Mouse (Mus musculus) limb, embryonic 13.5 days (tissue): ENCODE data around the gene Lima1. TPM values are rescaled to one million over a fixed set of nuclear protein-coding genes. Genes with fewer than 3 reads are reported as not detected.
"Not testable (repeated sequence)": the region's sequence is repeated elsewhere in the genome, so short reads cannot be mapped to it uniquely, and the experiment has no call there.

ENCODE experiments used
- ATAC-seq: fragments of 200-750 bp; cut with Nextera tagmentation; 2 replicates; pipeline ENCODE4 v1.8.0; 2017; ENCODE audit warnings: low read depth, moderate number of reproducible peaks, moderate TSS enrichment; ENCODE audit not compliant: low FRiP score
- H3K27ac ChIP-seq: fragments of 300-500 bp; sonication (generic); 2 replicates; pipeline ENCODE4 v1.5.1; 2015; ENCODE audit warnings: inconsistent platforms, mild to moderate bottlenecking, moderate library complexity
- H3K27me3 ChIP-seq: fragments of 300-500 bp; sonication (generic); 2 replicates; pipeline ENCODE4 v1.6.1; 2015; ENCODE audit warnings: mild to moderate bottlenecking, inconsistent platforms
- H3K36me3 ChIP-seq: fragments of 300-500 bp; sonication (generic); 2 replicates; pipeline ENCODE4 v1.6.1; 2015; ENCODE audit warnings: inconsistent platforms, mild to moderate bottlenecking, moderate library complexity
- H3K4me1 ChIP-seq: fragments of 300-500 bp; sonication (generic); 2 replicates; pipeline ENCODE4 v1.6.1; 2015; ENCODE audit warnings: inconsistent platforms
- H3K4me2 ChIP-seq: fragments of 300-500 bp; sonication (generic); replicated peaks from 2 replicates; pipeline ENCODE4 v1.6.1; 2015; ENCODE audit warnings: inconsistent platforms, mild to moderate bottlenecking, moderate library complexity
- H3K4me3 ChIP-seq: fragments of 300-500 bp; sonication (generic); 2 replicates; pipeline ENCODE4 v1.5.1; 2015; ENCODE audit warnings: moderate library complexity, mild to moderate bottlenecking, inconsistent platforms
- H3K9ac ChIP-seq: fragments of 300-500 bp; sonication (generic); 2 replicates; pipeline ENCODE4 v1.6.1; 2015; ENCODE audit warnings: mild to moderate bottlenecking, inconsistent platforms
- H3K9me3 ChIP-seq: fragments of 300-500 bp; sonication (generic); 2 replicates; pipeline ENCODE4 v1.6.1; 2016; ENCODE audit warnings: inconsistent platforms
- WGBS: fragments of 180-500 bp; shearing (Covaris S2); methylation state at CpG from one replicate; pipeline ENCODE4 v1.1.7; 2015; 5-methylcytosine and 5-hydroxymethylcytosine counted together
- polyA plus RNA-seq: library from polyadenylated mRNA; unstranded; fragments of >200 nt; fragmentation: Nextera tagmentation; extraction: Ambion mirVana; gene quantifications from 2 replicates; pipeline ENCODE4 v1.2.1, GENCODE M21; 2015

Gene Lima1
- polyA plus RNA-seq, result 88.8 and 101 TPM in 2 replicates

- Histone ChIP-seq H3K36me3 (no peaks in the 10 kb centered on the region), H3K4me2 (peak within 1 kb of the TSS; percentile 98), H3K27ac (no peak within 1 kb of the TSS), H3K27me3 (no peaks in the 10 kb centered on the region; the same call in 1 of the 2 replicates), H3K4me3 (peak within 1 kb of the TSS; percentile 69), H3K9me3 (no peaks in the 10 kb centered on the region), H3K4me1 (peaks cover 16% of the 10 kb centered on the region), H3K9ac (peak within 1 kb of the TSS; percentile 70)
- under 1% methylated on average over 35 of the region's 38 CpGs for WGBS
- ATAC-seq, result peak; percentile 96
Measured at GRCm38 (mm10) chr15:99875334-99875869, at the start of gene Lima1. Lima1 (minus strand) TSS chr15:99875456.

DNA sequence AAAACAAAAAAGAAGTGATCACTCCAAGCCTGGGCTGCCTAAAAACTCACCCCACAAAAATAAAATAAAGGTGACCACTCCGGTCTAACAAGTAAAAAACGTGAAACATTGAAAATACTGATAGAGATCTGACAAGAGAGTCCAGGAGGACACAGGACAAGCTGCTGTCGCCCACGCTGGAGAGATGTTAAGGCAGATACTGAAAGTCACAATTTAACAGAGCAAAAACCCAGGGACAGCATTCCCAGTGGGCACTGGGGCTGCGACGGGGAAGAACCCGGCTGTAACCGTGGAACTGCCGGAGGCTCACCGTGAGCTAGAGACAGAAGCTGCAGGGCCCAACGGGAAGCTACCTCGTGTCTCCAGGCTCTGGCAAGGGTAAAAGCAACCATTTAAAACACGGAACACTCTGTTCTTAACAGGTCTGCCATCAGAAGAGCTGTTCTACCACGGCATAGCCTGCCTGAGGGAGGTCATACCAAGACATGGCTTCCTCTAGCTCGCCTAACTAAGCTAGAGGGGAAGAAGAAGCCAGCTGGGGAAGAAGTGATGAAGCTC, 44.4 kb upstream of the Lima1 start:
- WGBS, result 81% methylated on average over 15 of the region's 15 CpGs
- no peak overlapping the region for H3K4me2 ChIP-seq
- H3K36me3 ChIP-seq, result no peaks in the 10 kb centered on the region
- ATAC-seq, result no peak
- H3K27me3 ChIP-seq, result no peaks in the 10 kb centered on the region
- H3K9me3 ChIP-seq, result no peaks in the 10 kb centered on the region
- H3K4me3 ChIP-seq, result no peak overlapping the region
- H3K4me1 ChIP-seq, result no peaks in the 10 kb centered on the region
- no peak overlapping the region for H3K27ac ChIP-seq
- H3K9ac ChIP-seq, result no peak overlapping the region

DNA sequence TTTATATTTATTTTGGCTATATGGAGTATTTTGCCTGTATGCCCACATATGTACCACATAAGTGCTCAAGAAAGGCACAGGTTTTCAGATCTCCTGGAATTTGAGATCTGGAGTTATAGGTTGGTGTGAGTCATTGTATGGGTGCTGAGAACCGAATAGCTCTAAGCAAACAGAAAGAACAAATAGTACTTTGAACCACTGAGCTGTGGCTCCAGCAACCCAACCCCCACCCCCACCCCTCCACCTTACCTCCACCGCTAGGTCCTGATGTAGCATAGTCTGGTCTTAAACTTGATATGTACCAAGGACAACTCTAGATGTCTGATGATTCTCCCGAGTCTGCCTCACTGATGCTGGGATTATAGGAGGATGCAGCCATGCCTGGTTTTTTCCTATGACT, 42.0 kb upstream of the Lima1 start:
- ATAC-seq, result no peak
- Histone ChIP-seq H3K27ac (no peak overlapping the region), H3K9me3 (no peaks in the 10 kb centered on the region), H3K36me3 (no peaks in the 10 kb centered on the region), H3K4me2 (no peak overlapping the region), H3K9ac (no peak overlapping the region), H3K27me3 (no peaks in the 10 kb centered on the region), H3K4me3 (no peak overlapping the region), H3K4me1 (no peaks in the 10 kb centered on the region)
- WGBS, result 87% methylated on average over 3 of the region's 3 CpGs

DNA sequence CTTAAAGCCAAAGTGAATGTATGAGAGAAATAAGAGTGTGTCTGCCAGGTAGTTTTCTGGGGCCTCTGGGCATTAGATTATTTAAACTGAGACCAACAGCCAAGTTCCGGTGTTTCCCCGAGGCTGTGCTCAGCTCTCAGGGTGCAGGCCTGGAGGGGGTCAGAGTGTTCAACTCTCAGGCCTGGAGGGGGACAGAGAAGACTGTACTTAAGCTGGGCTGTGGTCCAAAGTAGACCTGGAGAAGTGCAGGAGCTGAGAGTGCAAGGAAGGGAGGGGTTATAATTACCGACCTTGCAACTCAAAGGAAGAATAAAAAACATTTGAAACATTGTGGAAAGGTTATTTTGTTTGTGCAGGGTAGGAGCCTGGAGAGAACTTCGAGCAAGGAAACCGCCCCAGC, 39.4 kb upstream of the Lima1 start:
- Histone ChIP-seq H3K36me3 (no peaks in the 10 kb centered on the region), H3K27ac (no peak overlapping the region), H3K9ac (no peak overlapping the region), H3K27me3 (no peaks in the 10 kb centered on the region), H3K4me1 (no peaks in the 10 kb centered on the region), H3K4me3 (no peak overlapping the region), H3K4me2 (no peak overlapping the region), H3K9me3 (no peaks in the 10 kb centered on the region)
- no peak for ATAC-seq
- WGBS, result 75% methylated on average over 5 of the region's 5 CpGs

DNA sequence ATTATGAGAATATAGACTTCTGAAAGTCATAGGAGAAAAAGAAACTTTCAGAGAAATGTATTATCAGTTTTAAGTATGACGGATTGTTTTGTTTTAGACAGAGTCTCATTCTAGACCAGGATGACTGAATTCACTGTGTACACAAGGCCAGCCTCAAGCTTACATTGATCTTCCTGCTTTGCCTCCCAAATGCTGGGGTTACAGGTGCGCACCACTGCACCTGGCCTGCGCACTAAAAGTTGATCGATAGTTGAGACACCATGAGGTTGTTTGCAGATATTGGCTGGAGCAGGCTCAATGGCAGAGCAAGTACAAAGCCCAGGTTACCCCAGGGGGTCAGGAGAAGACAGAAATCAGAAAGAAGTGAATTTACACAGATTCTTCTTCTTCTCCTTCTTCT, 36.5 kb upstream of the Lima1 start:
- ATAC-seq, result no peak
- 96% methylated on average over 4 of the region's 4 CpGs for WGBS
- H3K4me2 ChIP-seq, result no peak overlapping the region

GRCm38 (mm10) chr15:99909339-99909996, 34.2 kb upstream of the Lima1 start:
- 40% methylated on average over 14 of the region's 14 CpGs for WGBS
- H3K27me3 ChIP-seq, H3K4me3 ChIP-seq, H3K9ac ChIP-seq, H3K4me1 ChIP-seq, H3K9me3 ChIP-seq, H3K27ac ChIP-seq, H3K4me2 ChIP-seq, ATAC-seq, H3K36me3 ChIP-seq: not testable (repeated sequence)

More for the DNA sequence above, 36.5 kb upstream of the Lima1 start:
- Histone ChIP-seq H3K9ac (no peak overlapping the region), H3K36me3 (no peaks in the 10 kb centered on the region), H3K4me3 (no peak overlapping the region), H3K9me3 (no peaks in the 10 kb centered on the region), H3K4me1 (no peaks in the 10 kb centered on the region), H3K27me3 (no peaks in the 10 kb centered on the region), H3K27ac (no peak overlapping the region)

- WGBS, result 90% methylated on average over 1 of the region's 1 CpGs
- ATAC-seq, result no peak
- H3K27me3 ChIP-seq, result no peaks in the 10 kb centered on the region
Measured at GRCm38 (mm10) chr15:99907514-99907913, 32.3 kb upstream of the Lima1 start.

GRCm38 (mm10) chr15:99907041-99907440, 31.8 kb upstream of the Lima1 start:
- 87% methylated on average over 4 of the region's 4 CpGs for WGBS
- Histone ChIP-seq H3K36me3 (no peaks in the 10 kb centered on the region), H3K27ac (no peak overlapping the region), H3K9ac (no peak overlapping the region), H3K4me3 (no peak overlapping the region), H3K27me3 (no peaks in the 10 kb centered on the region), H3K4me2 (no peak overlapping the region), H3K9me3 (no peaks in the 10 kb centered on the region), H3K4me1 (peaks cover 5% of the 10 kb centered on the region; the same call in 1 of the 2 replicates)
- ATAC-seq, result no peak

More at GRCm38 (mm10) chr15:99907514-99907913, 32.3 kb upstream of the Lima1 start:
- H3K4me3 ChIP-seq, result no peak overlapping the region
- no peak overlapping the region for H3K4me2 ChIP-seq
- H3K4me1 ChIP-seq, result peaks cover 5% of the 10 kb centered on the region; the same call in 1 of the 2 replicates
- no peak overlapping the region for H3K27ac ChIP-seq
- no peaks in the 10 kb centered on the region for H3K36me3 ChIP-seq
- no peak overlapping the region for H3K9ac ChIP-seq
- no peaks in the 10 kb centered on the region for H3K9me3 ChIP-seq

DNA sequence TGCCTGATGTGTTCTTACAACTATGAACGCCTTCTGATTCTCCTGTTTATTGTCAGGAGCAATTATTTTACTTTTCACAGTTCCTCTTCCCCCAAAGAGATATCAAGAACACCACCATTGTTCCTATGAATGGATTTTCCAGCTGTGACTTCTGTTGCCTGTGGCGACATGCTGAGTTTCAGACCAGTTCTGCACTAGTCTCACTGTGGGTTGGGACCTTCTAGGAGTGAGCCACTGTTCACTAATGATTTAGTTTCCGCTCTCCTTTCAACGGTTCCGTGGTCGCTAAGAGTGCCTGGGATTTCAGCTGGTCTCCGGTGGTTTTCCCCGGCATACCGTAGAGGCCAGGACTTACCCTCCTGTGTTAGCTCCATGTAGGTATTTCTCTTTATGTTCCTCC, 29.6 kb upstream of the Lima1 start:
- ATAC-seq, result no peak
- no peak overlapping the region for H3K27ac ChIP-seq
- H3K27me3 ChIP-seq, result no peaks in the 10 kb centered on the region
- no peaks in the 10 kb centered on the region for H3K9me3 ChIP-seq
- 77% methylated on average over 9 of the region's 9 CpGs for WGBS
- no peak overlapping the region for H3K4me3 ChIP-seq
- no peak overlapping the region for H3K4me2 ChIP-seq
- H3K4me1 ChIP-seq, result peaks cover 5% of the 10 kb centered on the region; the same call in 1 of the 2 replicates
- H3K9ac ChIP-seq, result no peak overlapping the region
- H3K36me3 ChIP-seq, result no peaks in the 10 kb centered on the region

- peaks cover 5% of the 10 kb centered on the region; the same call in 1 of the 2 replicates for H3K4me1 ChIP-seq
- H3K4me3 ChIP-seq, result no peak overlapping the region
- 1% methylated on average over 4 of the region's 4 CpGs for WGBS
- H3K36me3 ChIP-seq, result no peaks in the 10 kb centered on the region
- no peak overlapping the region for H3K9ac ChIP-seq
- no peaks in the 10 kb centered on the region for H3K9me3 ChIP-seq
- H3K27ac ChIP-seq, result no peak overlapping the region
- ATAC-seq, result peak; percentile 48; the same call in 1 of the 2 replicates
- no peak overlapping the region for H3K4me2 ChIP-seq
- H3K27me3 ChIP-seq, result no peaks in the 10 kb centered on the region
Measured at GRCm38 (mm10) chr15:99904333-99904732, 29.1 kb upstream of the Lima1 start.

DNA sequence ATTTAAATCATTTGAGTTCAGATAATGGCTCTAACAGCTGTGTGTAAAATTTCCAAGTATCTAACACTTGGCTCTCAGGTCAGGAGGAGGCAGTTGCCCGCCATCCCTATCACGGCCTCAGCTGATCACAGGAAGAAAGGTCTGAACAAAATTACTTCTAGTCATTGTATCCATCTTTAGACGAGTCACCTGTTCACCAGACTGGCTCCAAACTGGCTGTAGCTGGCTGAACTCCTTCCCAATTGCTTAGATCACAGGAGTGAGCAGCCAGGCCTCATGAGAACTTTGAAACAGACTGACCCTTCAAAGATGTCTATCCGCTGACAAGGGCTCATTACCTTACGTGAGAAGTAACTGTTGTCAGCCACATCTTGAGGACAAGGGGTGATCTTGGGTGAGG, 28.0 kb upstream of the Lima1 start:
- H3K27me3 ChIP-seq, result no peaks in the 10 kb centered on the region
- H3K4me3 ChIP-seq, result no peak overlapping the region
- no peaks in the 10 kb centered on the region for H3K9me3 ChIP-seq
- no peak overlapping the region for H3K4me2 ChIP-seq
- WGBS, result 77% methylated on average over 5 of the region's 5 CpGs
- no peak for ATAC-seq
- H3K9ac ChIP-seq, result no peak overlapping the region
- no peaks in the 10 kb centered on the region for H3K36me3 ChIP-seq
- peaks cover 5% of the 10 kb centered on the region; the same call in 1 of the 2 replicates for H3K4me1 ChIP-seq
- H3K27ac ChIP-seq, result no peak overlapping the region

DNA sequence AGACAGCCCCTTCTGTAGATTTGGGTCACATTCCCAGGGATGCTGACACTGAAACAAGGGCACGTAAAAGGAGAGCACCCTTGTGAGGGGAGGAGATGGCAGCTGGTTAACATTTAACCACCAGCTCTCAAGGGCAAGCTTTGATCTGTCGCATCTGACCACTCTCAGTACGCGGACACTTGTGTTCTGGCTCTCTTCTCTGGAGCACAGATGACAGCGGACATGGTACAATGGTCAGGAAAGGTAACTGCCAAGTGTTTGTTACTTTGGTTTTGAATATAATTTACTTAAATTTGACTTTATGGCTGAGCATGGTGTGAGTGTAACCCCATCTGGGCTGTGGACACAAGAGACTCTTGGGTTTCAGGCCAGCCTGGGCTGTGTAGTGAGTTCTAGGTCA, 27.5 kb upstream of the Lima1 start:
- 69% methylated on average over 5 of the region's 5 CpGs for WGBS
- no peaks in the 10 kb centered on the region for H3K36me3 ChIP-seq
- no peaks in the 10 kb centered on the region for H3K9me3 ChIP-seq
- H3K9ac ChIP-seq, result no peak overlapping the region
- no peak overlapping the region for H3K4me2 ChIP-seq
- ATAC-seq, result no peak
- no peaks in the 10 kb centered on the region for H3K27me3 ChIP-seq
- H3K27ac ChIP-seq, result no peak overlapping the region
- H3K4me1 ChIP-seq, result peaks cover 5% of the 10 kb centered on the region; the same call in 1 of the 2 replicates
- no peak overlapping the region for H3K4me3 ChIP-seq
